Mouse (Mus musculus): ENCODE data around the gene Tph2.

GRCm38 (mm10) chr10:115147308-115147707, 37.5 kb downstream of the Tph2 start:
- peak; percentile 62 for TF ChIP-seq CTCF (IDR thresholded peaks at IDR 0.05; ENCODE audit: low read depth)
- no peak for TF ChIP-seq EP300 (optimal IDR thresholded peaks at IDR 0.05)
